Mouse (Mus musculus) c-Kit-negative CD71-positive TER-119-positive erythroid progenitor cells, embryonic 14.5 days (primary cell): ENCODE data around the gene Hoxb8.

ENCODE experiments used
- DNase-seq: peaks from one replicate; pipeline ENCODE4 v3.0.0-alpha.2; 2013; ENCODE audit warnings: low read depth, low spot score

Gene Hoxb8

DNA sequence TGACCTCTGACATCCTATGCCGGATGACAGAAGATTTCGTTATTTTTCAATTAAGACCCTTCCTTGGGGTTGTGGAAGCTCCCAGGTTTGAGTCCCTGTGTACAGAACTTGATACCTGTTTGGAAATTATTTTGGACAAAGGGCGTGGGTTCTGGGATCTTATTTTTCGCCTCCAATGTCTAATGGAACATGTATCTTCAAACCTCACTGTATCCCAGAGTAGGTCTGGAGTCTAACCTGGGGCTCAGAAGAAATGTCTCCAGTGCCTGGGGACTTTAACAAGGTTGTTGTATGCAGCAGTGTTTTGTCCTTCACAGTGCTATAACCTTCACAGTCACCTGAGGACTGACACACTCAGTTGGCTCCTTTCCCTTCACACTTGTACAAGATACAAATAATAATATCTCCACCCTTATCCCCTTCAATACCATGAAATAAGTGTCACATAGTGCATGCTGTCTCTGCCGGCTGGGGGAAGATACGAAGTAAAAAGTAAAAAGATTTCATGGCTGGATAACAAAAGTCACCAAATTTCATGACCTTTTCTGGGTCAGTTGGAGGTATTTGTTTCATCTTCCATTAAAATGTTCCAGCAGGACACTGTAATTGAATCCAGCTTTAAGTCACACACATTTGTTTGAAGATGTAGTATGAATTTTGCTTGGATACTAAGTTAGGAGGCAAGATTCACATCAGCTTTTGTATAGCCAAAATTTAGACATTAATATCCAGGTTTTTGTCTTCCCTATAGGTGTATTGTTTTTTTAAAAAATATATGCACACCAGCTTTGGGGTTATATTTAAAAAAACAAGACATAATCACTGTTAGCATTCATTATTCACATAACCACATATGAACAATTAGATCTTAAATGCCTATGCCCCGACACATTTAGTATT lies 14.4 kb upstream of the Hoxb8 start:
- DNase-seq: no peak

DNA sequence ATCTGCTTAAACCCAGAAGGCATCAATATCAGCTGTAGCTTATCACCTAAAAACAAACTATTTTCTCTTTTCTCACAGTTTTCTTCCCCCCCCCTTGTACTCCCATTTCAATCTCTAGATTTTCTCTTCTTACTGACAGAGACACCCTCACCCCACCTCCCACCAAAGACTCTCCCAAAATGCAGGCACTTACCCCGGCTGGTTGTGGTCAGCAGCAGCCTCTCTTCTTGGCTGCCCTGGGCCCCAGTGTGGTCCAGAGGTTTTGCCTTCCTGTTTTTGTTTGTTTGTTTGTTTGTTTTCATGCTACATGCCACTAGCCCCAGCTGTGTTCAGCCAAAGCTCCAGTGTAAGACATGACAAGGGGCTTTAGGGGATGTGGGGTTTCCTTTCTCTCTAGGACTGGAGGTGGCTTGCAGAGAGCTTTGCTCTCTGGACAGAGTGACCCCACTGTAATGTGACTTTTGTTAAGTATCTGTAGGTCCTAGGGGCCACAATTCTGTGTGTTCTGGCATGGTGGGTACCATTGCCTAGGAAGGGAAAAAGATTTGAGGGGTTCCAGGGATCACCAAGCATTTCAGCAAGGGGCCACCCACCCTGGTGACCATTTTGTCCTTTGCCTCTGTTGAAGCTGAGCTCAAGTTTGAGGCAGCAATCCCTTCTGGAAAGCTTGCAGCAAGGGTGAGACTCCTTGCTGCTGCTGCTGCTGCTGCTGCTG lies 13.5 kb upstream of the Hoxb8 start:
- no peak for DNase-seq

DNA sequence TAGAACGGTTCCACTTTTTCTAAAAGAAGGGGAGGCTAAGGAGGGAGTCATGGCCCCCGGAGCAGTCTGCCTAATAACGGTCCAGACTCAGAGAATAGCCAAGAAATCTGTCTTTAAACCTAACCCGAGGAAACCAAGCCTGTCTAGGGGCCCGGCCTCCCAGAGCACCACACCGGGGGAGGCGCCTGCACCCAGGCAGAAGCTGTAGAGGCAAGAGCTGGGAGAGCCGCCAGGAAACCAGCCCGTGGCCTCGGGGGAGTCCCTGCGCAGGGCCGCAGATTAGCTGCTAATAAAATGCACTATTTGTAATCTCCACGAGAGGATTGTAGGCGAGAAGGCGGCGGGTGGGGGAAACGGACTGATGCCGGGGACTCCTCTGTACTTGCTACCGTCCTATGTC lies 11.8 kb upstream of the Hoxb8 start:
- no peak for DNase-seq

DNA sequence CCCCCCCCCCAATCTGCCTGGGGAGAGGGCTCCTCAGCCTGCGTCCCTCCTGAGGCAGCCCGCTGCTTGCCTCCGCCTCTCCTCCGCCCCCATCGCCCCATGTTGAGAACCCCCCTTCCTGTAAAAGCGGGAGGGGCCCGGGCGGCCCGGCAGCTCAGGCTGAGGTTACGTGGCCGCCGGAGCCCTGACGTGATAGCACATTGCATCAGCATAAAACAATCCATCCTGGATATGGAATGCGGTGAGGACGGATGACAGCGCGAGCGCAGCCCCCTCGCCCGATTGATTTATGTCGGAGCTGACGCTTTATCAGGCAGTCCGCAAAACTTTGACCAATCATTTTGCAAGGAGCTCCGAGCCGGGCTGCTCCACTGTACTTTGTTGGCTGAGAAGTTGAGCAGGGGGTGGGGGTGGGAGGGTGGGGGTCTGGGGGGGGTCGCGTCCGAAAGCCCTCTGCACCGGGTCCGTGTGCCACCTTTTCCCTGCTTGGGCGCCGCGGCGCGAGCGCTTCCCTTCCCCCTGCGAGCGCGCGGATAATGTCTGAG lies 10.6 kb upstream of the Hoxb8 start, which contains the start of gene Hoxb9:
TSS of gene Hoxb9 (plus strand) at position 462 of the 545 bp plus-strand sequence.
- DNase-seq: no peak

DNA sequence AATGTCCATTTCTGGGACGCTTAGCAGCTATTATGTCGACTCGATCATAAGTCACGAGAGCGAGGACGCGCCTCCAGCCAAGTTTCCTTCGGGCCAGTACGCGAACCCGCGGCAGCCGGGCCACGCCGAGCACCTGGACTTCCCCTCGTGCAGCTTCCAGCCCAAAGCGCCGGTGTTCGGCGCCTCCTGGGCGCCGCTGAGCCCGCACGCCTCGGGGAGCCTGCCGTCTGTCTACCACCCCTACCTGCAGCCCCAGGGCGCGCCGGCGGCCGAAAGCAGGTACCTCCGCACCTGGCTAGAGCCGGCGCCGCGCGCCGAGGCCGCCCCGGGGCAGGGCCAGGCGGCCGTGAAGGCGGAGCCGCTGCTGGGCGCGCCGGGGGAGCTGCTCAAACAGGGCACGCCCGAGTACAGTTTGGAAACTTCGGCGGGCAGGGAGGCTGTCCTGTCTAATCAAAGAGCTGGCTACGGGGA lies 10.1 kb upstream of the Hoxb8 start:
- no peak for DNase-seq

DNA sequence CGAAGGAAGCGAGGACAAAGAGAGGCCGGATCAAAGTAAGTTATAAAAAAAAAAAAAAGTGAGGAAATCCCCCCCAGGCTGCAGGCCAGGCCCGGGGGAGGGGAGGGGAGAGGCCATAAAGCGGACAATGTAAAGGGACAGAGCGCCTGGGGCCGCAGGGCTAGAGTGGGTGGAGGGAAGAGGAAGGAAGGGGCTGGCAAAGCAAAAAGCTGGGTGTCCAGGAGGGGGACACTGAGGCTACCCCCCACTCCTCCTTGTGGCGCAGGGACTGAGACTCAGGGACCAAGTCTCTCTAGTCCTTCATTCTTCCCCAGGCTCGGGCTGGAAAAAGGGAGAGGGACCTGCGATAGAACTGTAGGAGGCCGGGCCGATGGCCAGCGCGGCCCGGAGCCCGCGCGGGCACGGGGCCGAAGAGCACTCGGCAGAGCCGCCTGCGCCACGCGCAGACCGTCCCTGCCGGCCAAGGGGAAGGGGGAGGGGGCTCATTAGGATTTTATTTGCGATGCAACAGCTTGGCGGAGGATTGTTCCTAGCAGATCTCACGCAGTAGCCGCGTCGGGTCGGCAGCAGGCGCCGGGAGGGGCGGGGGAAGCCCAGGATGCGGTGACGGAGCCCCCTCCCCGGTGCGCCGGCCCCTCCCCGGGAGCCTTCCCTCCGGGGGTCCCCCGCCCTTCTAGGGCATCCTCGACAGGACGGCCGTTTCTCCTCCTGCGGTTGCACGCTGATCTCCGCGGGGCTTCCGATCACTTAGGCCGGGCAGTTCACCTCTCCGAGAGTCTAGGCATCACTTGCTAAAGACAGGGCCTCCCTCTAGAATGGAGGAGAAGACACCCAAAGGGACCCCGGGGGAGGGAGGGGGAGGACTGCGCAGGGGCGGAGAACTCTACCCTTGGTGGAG lies 9.4 kb upstream of the Hoxb8 start:
- DNase-seq: no peak

DNA sequence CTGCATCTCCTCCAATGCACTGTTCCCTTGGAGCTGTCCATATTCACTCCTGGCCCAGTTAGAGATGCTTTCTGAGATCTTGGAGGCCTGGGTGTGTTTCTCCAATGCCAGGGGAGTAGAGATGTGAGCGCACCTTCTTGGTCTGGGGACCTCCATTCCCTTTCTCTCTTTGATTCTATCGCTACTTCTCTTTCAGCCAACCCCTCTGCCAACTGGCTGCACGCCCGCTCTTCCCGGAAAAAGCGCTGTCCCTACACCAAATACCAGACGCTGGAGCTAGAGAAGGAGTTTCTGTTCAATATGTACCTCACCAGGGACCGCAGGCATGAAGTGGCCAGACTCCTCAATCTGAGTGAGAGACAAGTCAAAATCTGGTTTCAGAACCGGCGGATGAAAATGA lies 7.3 kb upstream of the Hoxb8 start:
- DNase-seq: no peak

DNA sequence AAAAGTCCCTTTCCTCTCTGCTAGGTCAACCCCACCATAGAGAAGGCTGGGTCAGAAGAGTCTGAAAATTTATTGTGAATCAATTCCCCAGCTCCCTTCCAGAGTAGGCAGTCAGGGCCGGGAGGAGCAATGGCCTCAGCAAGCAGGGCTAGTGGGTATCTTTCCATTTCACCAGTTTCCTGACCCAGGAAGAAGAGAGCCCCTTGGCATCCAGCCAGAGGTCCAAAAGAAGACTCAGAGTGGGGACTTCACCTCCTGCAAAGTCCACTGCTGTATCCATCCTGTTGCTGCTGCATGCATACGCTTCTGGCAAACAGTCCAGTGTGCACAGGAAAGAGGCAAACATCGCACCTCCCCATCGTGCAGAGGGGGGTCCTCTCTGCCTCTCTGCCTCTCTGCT lies 5.8 kb upstream of the Hoxb8 start:
- DNase-seq: no peak

- no peak for DNase-seq
Observed at GRCm38 (mm10) chr11:96277151-96278044, 4.3 kb upstream of the Hoxb8 start.

DNA sequence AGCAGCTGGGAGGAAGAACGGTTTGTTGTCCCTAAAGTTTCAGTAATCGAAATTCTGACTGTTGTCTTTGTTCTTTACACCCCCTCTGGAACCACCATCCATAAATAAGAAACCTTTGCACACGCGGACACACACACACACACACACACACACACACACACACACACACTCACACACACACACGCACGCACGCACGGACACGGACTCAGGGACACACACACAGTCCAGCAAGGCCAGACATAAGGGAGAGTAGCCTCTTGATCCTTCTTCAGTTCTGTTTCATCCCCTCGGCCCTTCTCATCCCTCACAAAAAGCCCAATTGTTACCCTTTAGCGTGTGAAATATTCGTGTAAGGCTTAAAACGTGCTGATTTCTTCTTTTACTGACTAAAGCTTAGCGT lies 3.4 kb upstream of the Hoxb8 start:
- DNase-seq: no peak

DNA sequence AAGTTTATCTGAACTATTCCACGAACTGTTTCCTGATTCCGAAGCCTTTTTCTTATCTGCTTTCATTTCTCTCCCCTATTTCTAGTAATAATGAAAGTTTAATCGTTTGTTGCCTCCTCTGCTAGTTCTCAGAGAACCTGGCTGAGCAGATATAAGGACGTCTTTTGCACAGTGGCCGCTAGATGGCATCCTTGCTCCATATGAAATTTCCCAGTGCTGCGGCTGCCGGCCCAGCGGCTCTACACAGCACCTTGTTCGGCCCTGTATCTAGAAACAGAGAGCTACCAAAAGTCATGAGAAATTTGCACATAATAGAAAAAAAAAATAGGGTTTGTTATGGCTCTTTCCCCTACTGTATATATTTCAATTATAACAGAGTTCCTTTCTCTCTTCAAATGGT lies 2.9 kb upstream of the Hoxb8 start:
- DNase-seq: peak; percentile 11

GRCm38 (mm10) chr11:96279421-96280233 lies 2.1 kb upstream of the Hoxb8 start:
- no peak for DNase-seq

GRCm38 (mm10) chr11:96280399-96281378 lies 1.0 kb upstream of the Hoxb8 start:
- DNase-seq: no peak

DNA sequence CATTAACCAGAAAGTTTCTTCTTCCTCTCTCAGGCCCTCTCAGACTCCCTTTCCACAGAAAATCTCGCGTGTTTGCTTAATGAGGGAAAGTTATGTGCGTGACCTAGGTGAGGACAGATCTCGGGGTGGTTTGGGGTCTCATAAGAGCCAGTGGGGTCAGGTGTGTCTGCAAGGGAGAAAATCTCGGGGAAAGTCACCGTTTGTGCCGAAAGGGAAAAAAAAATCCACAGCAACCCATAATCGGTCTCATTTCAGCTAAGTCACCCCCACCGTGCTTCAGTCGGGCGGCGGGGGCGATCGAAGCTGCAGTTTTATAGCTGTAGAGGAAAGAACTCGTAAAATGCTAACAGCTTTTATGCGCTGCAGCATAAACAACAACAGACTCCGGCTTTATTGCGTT lies 309 bp upstream of the Hoxb8 start:
- DNase-seq: no peak

GRCm38 (mm10) chr11:96282795-96283430 lies 1.2 kb downstream of the Hoxb8 start:
- no peak for DNase-seq

GRCm38 (mm10) chr11:96284041-96284749 lies 2.5 kb downstream of the Hoxb8 start:
- DNase-seq: no peak
